In genomic region chr5:44707946-44708345, GRCm38 (mm10) we compare ENCODE assay signal across 20 mouse cellular contexts.
A peak's percentile ranks its signal among the peaks of the same experiment; 100 is the strongest.
DNase-seq lines count a peak whose midpoint lies in the region; ATAC-seq and TF ChIP-seq lines count a peak whose summit lies in the region.
"Had no signal": no experiment of that assay in that cellular context is flagged by ENCODE, and none has a peak within 500 bp of the region (broad histone marks: within the 10 kb centered on the region; RNA-seq: fewer than 3 reads in every experiment).

No protein-coding gene starts in this region.

- no peaks in the 10 kb centered on the region for H3K9me3 ChIP-seq in heart, embryonic 14.5 days (ENCODE audit: control insufficient read depth, low read length)
- H3K9me3 ChIP-seq in heart, embryonic 10.5 days = no peaks in the 10 kb centered on the region
- no peaks in the 10 kb centered on the region for H3K9me3 ChIP-seq in kidney, embryonic 16.5 days (ENCODE audit: low read length)
- H3K9me3 ChIP-seq in midbrain, embryonic 16.5 days (replicated peaks; ENCODE audit: control insufficient read depth, low read length, poor library complexity, severe bottlenecking) = no peaks in the 10 kb centered on the region
- no peaks in the 10 kb centered on the region for H3K9me3 ChIP-seq in midbrain, postnatal 0 days (ENCODE audit: low read length)
- no peaks in the 10 kb centered on the region for H3K9me3 ChIP-seq in stomach, embryonic 16.5 days (replicated peaks; ENCODE audit: control insufficient read depth, low read length)
- H3K9me3 ChIP-seq: limb, embryonic 12.5 days; liver, embryonic 15.5 days had no signal

- 74% methylated on average over 3 of the region's 3 CpGs for WGBS in heart, embryonic 14.5 days
- WGBS in heart, embryonic 10.5 days = 78% methylated on average over 3 of the region's 3 CpGs
- 86% methylated on average over 3 of the region's 3 CpGs for WGBS in kidney, embryonic 16.5 days
- WGBS in midbrain, embryonic 16.5 days = 74% methylated on average over 3 of the region's 3 CpGs
- WGBS in midbrain, postnatal 0 days = 79% methylated on average over 3 of the region's 3 CpGs
- 67% methylated on average over 3 of the region's 3 CpGs for WGBS in stomach, embryonic 16.5 days

- no peak for ATAC-seq in heart, embryonic 14.5 days (ENCODE audit: insufficient number of reproducible peaks, insufficient read depth, low FRiP score, low read depth)
- no peak for ATAC-seq in kidney, embryonic 16.5 days (ENCODE audit: low FRiP score, low TSS enrichment)
- no peak for ATAC-seq in midbrain, embryonic 16.5 days
- no peak for ATAC-seq in midbrain, postnatal 0 days (ENCODE audit: low FRiP score)
- no peak for ATAC-seq in stomach, embryonic 16.5 days (ENCODE audit: insufficient read depth, low FRiP score)
- ATAC-seq: activated CD4-positive, CD25-positive, alpha-beta regulatory T cell, adult 4 months; forebrain, embryonic 16.5 days; hindbrain, embryonic 16.5 days; Patski had no signal

- H3K4me2 ChIP-seq in heart, embryonic 14.5 days (ENCODE audit: low read length) = no peak overlapping the region
- no peak overlapping the region for H3K4me2 ChIP-seq in kidney, embryonic 16.5 days (replicated peaks; ENCODE audit: low read depth, low read length)
- no peak overlapping the region for H3K4me2 ChIP-seq in midbrain, embryonic 16.5 days (ENCODE audit: low read length)
- no peak overlapping the region for H3K4me2 ChIP-seq in midbrain, postnatal 0 days (ENCODE audit: low read depth, low read length, poor library complexity, severe bottlenecking)
- H3K4me2 ChIP-seq in stomach, embryonic 16.5 days (ENCODE audit: low read depth, low read length) = no peak overlapping the region
- H3K4me2 ChIP-seq: limb, embryonic 12.5 days; liver, embryonic 15.5 days had no signal

- H3K4me3 ChIP-seq in heart, embryonic 14.5 days (ENCODE audit: control insufficient read depth in 1 of 2, insufficient read depth in 1 of 2, low read depth in 1 of 2, low read length in 2 of 2) = no peak overlapping the region
- H3K4me3 ChIP-seq in heart, embryonic 10.5 days = no peak overlapping the region
- no peak overlapping the region for H3K4me3 ChIP-seq in kidney, embryonic 16.5 days (ENCODE audit: low read length)
- no peak overlapping the region for H3K4me3 ChIP-seq in midbrain, embryonic 16.5 days (ENCODE audit: low read depth, low read length)
- H3K4me3 ChIP-seq in midbrain, postnatal 0 days (ENCODE audit: low read depth, low read length) = no peak overlapping the region
- no peak overlapping the region for H3K4me3 ChIP-seq in stomach, embryonic 16.5 days (replicated peaks; ENCODE audit: low read length)
- H3K4me3 ChIP-seq: erythroblast, embryonic 14.5 days; limb, embryonic 12.5 days; liver, embryonic 15.5 days had no signal

- no peak for DNase-seq in heart, embryonic 10.5 days (ENCODE audit: low spot score)
- DNase-seq in kidney, postnatal 14 days = no peak
- DNase-seq in midbrain, postnatal 0 days (ENCODE audit: low spot score) = no peak
- DNase-seq: adrenal gland, postnatal 14 days; cerebellum, adult 8-10 months; kidney, postnatal 36 days; layer of hippocampus, adult 9-11 months; midbrain, embryonic 14.5 days; thymus, postnatal 25 days had no signal

- H3K27ac ChIP-seq in heart, embryonic 14.5 days (replicated peaks in 1 of 2; ENCODE audit: control insufficient read depth in 1 of 2, insufficient read depth in 1 of 2, low read depth in 2 of 2, low read length in 2 of 2) = peak overlapping the region; percentile 49 to 70; a peak in 3 of 4 replicates
- H3K27ac ChIP-seq in heart, embryonic 10.5 days = no peak overlapping the region
- peak overlapping the region; percentile 66 for H3K27ac ChIP-seq in kidney, embryonic 16.5 days (ENCODE audit: low read length)
- H3K27ac ChIP-seq in midbrain, embryonic 16.5 days (ENCODE audit: low read length) = peak overlapping the region; percentile 38; the same call in 1 of the 2 replicates
- no peak overlapping the region for H3K27ac ChIP-seq in midbrain, postnatal 0 days (ENCODE audit: low read depth, low read length)
- peak overlapping the region; percentile 21; the same call in 1 of the 2 replicates for H3K27ac ChIP-seq in stomach, embryonic 16.5 days (ENCODE audit: low read length)
- H3K27ac ChIP-seq: limb, embryonic 12.5 days; liver, embryonic 15.5 days had no signal

- H3K27me3 ChIP-seq in heart, embryonic 14.5 days (ENCODE audit: control insufficient read depth, insufficient read depth, low read length) = no peaks in the 10 kb centered on the region
- no peaks in the 10 kb centered on the region for H3K27me3 ChIP-seq in heart, embryonic 10.5 days (ENCODE audit: insufficient read depth, poor library complexity, severe bottlenecking)
- H3K27me3 ChIP-seq in kidney, embryonic 16.5 days (ENCODE audit: insufficient read depth, low read length) = no peaks in the 10 kb centered on the region
- no peaks in the 10 kb centered on the region for H3K27me3 ChIP-seq in midbrain, embryonic 16.5 days (ENCODE audit: control insufficient read depth, insufficient read depth, low read depth, low read length)
- H3K27me3 ChIP-seq in midbrain, postnatal 0 days (ENCODE audit: insufficient read depth, low read length) = no peaks in the 10 kb centered on the region
- H3K27me3 ChIP-seq in stomach, embryonic 16.5 days (ENCODE audit: control insufficient read depth, insufficient read depth, low read length) = no peaks in the 10 kb centered on the region
- H3K27me3 ChIP-seq: limb, embryonic 12.5 days; liver, embryonic 15.5 days; Patski had no signal

- no peaks in the 10 kb centered on the region for H3K36me3 ChIP-seq in heart, embryonic 14.5 days (ENCODE audit: control insufficient read depth, insufficient read depth, low read length)
- H3K36me3 ChIP-seq in heart, embryonic 10.5 days = no peaks in the 10 kb centered on the region
- H3K36me3 ChIP-seq in kidney, embryonic 16.5 days (ENCODE audit: insufficient read depth, low read length) = no peaks in the 10 kb centered on the region
- no peaks in the 10 kb centered on the region for H3K36me3 ChIP-seq in midbrain, embryonic 16.5 days (ENCODE audit: control insufficient read depth, insufficient read depth, low read length)
- H3K36me3 ChIP-seq in midbrain, postnatal 0 days (ENCODE audit: insufficient read depth, low read length) = no peaks in the 10 kb centered on the region
- no peaks in the 10 kb centered on the region for H3K36me3 ChIP-seq in stomach, embryonic 16.5 days (ENCODE audit: control insufficient read depth, insufficient read depth, low read length)
- H3K36me3 ChIP-seq: limb, embryonic 12.5 days; liver, embryonic 15.5 days had no signal

- no peak for TF ChIP-seq CTCF in midbrain, postnatal 0 days (IDR thresholded peaks at IDR 0.05)

- H3K9ac ChIP-seq in heart, embryonic 14.5 days (ENCODE audit: low read length) = no peak overlapping the region
- H3K9ac ChIP-seq in kidney, embryonic 16.5 days (replicated peaks; ENCODE audit: low read length) = no peak overlapping the region
- H3K9ac ChIP-seq in midbrain, embryonic 16.5 days (ENCODE audit: low read depth, low read length) = no peak overlapping the region
- no peak overlapping the region for H3K9ac ChIP-seq in midbrain, postnatal 0 days (replicated peaks; ENCODE audit: low read length, poor library complexity, severe bottlenecking)
- no peak overlapping the region for H3K9ac ChIP-seq in stomach, embryonic 16.5 days (ENCODE audit: low read length)
- H3K9ac ChIP-seq: limb, embryonic 12.5 days; liver, embryonic 15.5 days had no signal

- H3K4me1 ChIP-seq in heart, embryonic 14.5 days (ENCODE audit: control insufficient read depth in 2 of 2, insufficient read depth in 2 of 2, low read length in 2 of 2) = peaks cover 0 to 2% of the 10 kb centered on the region in 2 experiments; a peak in 2 of 4 replicates
- peaks cover 5% of the 10 kb centered on the region; the same call in 1 of the 2 replicates for H3K4me1 ChIP-seq in heart, embryonic 10.5 days
- no peaks in the 10 kb centered on the region for H3K4me1 ChIP-seq in kidney, embryonic 16.5 days (ENCODE audit: insufficient read depth, low read length)
- peaks cover 25% of the 10 kb centered on the region for H3K4me1 ChIP-seq in midbrain, embryonic 16.5 days (ENCODE audit: control insufficient read depth, insufficient read depth, low read length)
- 0 out of 2 replicates have a peak, but pooled peaks cover 4% of the 10 kb centered on the region for H3K4me1 ChIP-seq in midbrain, postnatal 0 days (ENCODE audit: insufficient read depth, low read length)
- H3K4me1 ChIP-seq in stomach, embryonic 16.5 days (ENCODE audit: control insufficient read depth, insufficient read depth, low read length) = peaks cover 6% of the 10 kb centered on the region
- H3K4me1 ChIP-seq: liver, embryonic 15.5 days had no signal

Comparison
In these comparisons a context has a peak if more than half of its experiments do, and no peak if none do; other contexts are left out.
1. H3K27ac ChIP-seq: peak in heart, embryonic 14.5 days (2 of 2), kidney, embryonic 16.5 days (single experiment), midbrain, embryonic 16.5 days (single experiment) and stomach, embryonic 16.5 days (single experiment); none in heart, embryonic 10.5 days (single experiment) and midbrain, postnatal 0 days (single experiment).